Mouse (Mus musculus) stomach, embryonic 14.5 days (tissue): ENCODE results near the gene Fibcd1. TPM values are rescaled to one million over a fixed set of nuclear protein-coding genes. Genes with fewer than 3 reads are reported as not detected.
A peak's percentile ranks its signal among the peaks of the same experiment; 100 is the strongest.

Source experiments
- ATAC-seq: fragments of 200-750 bp; cut with Nextera tagmentation; 2 replicates; pipeline ENCODE4 v1.8.0; 2017; ENCODE audit warnings: low read depth, moderate TSS enrichment; ENCODE audit not compliant: insufficient number of reproducible peaks, insufficient read depth, low FRiP score
- H3K27ac ChIP-seq: fragments of 300-500 bp; sonication (generic); 2 replicates; pipeline ENCODE4 v1.5.1; 2014; ENCODE audit warnings: mild to moderate bottlenecking, low read length, moderate library complexity, mixed read lengths
- H3K27me3 ChIP-seq: fragments of 300-500 bp; sonication (generic); 2 replicates; pipeline ENCODE4 v1.6.1; 2014; ENCODE audit warnings: low read length, control low read depth, mixed read lengths; ENCODE audit not compliant: control insufficient read depth, insufficient read depth
- H3K36me3 ChIP-seq: fragments of 300-500 bp; sonication (generic); 2 replicates; pipeline ENCODE4 v1.6.1; 2014; ENCODE audit warnings: mild to moderate bottlenecking, control low read depth, low read length, moderate library complexity, mixed read lengths; ENCODE audit not compliant: control insufficient read depth, insufficient read depth
- H3K4me1 ChIP-seq: fragments of 300-500 bp; sonication (generic); 2 replicates; pipeline ENCODE4 v1.6.1; 2014; ENCODE audit warnings: low read length, control low read depth, mixed read lengths; ENCODE audit not compliant: control insufficient read depth, insufficient read depth
- H3K4me2 ChIP-seq: fragments of 300-500 bp; sonication (generic); replicated peaks from 2 replicates; pipeline ENCODE4 v1.6.1; 2014; ENCODE audit warnings: low read depth, low read length, control low read depth
- H3K4me3 ChIP-seq: fragments of 300-500 bp; sonication (generic); 2 replicates; pipeline ENCODE4 v1.5.1; 2014; ENCODE audit warnings: low read depth, low read length, control low read depth
- H3K9ac ChIP-seq: fragments of 300-500 bp; sonication (generic); replicated peaks from 2 replicates; pipeline ENCODE4 v1.6.1; 2014; ENCODE audit warnings: low read depth, mild to moderate bottlenecking, control low read depth, low read length, moderate library complexity, mixed read lengths
- H3K9me3 ChIP-seq: fragments of 300-500 bp; sonication (generic); 2 replicates; pipeline ENCODE4 v1.6.1; 2016; ENCODE audit warnings: low read depth, low read length, control low read depth; ENCODE audit not compliant: control insufficient read depth
- WGBS: fragments of 180-500 bp; shearing (Covaris S2); extraction: QIAGEN DNeasy Blood & Tissue Kit; methylation state at CpG from one replicate; pipeline ENCODE4 v1.1.7; 2014; 5-methylcytosine and 5-hydroxymethylcytosine counted together
- polyA plus RNA-seq: library from polyadenylated mRNA; unstranded; fragments of >200 nt; fragmentation: Nextera tagmentation; extraction: Ambion mirVana; gene quantifications from 2 replicates; pipeline ENCODE4 v1.2.1, GENCODE M21; 2014

Fibcd1 gene
- polyA plus RNA-seq, 1 experiment from 2014 or later = not detected

DNA sequence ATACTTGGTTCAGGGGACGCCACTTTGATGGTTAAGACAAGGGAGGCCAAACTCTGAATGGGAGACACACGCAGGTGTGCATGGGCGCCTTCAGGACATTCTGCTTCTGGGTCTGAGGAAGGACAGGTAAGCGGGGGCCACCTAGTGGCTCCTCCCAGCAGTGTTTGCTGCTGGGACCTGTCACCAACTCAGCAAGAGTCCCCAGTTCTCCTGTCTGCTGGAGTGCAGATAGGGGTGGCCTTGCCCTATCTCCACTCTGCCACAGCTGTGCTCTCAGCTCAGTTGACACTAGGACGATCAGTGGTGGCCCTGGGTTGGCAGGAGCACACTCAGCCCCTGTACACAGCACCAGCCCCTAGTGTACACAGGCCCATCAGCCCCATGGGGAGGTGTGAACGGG is 2.1 kb upstream of the Fibcd1 start:
- Histone ChIP-seq H3K9me3 (no peaks in the 10 kb centered on the region), H3K27me3 (peaks cover 30% of the 10 kb centered on the region), H3K4me2 (no peak overlapping the region), H3K36me3 (no peaks in the 10 kb centered on the region), H3K27ac (no peak overlapping the region), H3K4me1 (peaks cover 12% of the 10 kb centered on the region), H3K4me3 (no peak overlapping the region), H3K9ac (no peak overlapping the region)
- 0 out of 2 replicates have a peak, but pooled peaks have one; percentile 34 for ATAC-seq
- 18% methylated on average over 6 of the region's 6 CpGs for WGBS

DNA sequence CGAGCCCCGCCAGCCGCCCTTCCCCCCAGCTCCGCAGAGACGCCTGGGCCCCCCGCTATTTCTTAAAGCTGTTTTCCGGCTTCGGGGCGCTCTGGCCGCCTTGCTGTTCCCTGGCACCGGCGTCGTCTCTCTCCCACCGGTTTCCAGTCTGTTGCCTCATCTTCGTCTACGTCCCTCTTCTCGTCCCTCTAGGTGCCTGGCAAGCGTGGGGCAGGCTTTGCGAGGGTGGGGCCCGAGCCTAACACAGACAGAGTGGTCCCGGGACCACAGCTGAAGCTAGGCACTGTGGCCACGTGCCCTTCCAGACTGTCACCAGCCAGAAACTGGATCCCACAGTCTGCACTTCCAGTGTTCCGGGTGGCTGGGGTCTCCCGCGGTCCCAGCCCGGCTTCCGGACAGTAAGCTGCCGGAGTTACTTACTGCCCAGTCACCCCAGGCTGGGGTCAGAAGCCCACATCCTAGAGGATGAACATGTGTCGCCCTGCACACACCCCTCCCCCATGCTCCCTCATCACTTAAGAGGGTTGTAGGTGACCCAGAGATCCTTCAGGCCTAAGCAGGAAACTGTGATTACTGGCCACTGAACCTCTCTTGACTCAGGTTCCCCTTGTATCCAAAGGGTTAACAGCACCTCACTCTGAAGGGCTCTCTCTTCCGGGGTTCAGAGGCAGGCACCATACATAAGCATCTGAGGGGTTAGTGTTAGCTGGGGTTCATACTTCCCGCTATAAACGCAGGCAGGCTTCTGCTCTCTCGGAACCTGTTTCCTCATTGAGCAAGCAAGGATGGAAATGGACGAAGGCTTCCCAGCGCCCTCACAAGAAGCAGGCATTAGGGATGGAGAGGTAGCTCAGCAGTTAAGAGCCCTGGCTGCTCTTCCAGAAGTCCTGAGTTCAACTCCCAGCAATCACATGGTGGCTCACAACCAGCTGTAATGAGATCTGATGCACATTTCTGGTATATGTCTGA is 1.2 kb upstream of the Fibcd1 start:
- Histone ChIP-seq H3K27me3 (peaks cover 30% of the 10 kb centered on the region), H3K36me3 (no peaks in the 10 kb centered on the region), H3K4me2 (peak overlapping the region; percentile 98), H3K9ac (no peak overlapping the region), H3K4me1 (peaks cover 12% of the 10 kb centered on the region), H3K4me3 (peak overlapping the region; percentile 52), H3K9me3 (no peaks in the 10 kb centered on the region), H3K27ac (no peak overlapping the region)
- 3% methylated on average over 35 of the region's 35 CpGs for WGBS
- no peak for ATAC-seq

- Histone ChIP-seq H3K4me1 (peaks cover 12% of the 10 kb centered on the region), H3K9me3 (no peaks in the 10 kb centered on the region), H3K36me3 (no peaks in the 10 kb centered on the region), H3K4me2 (peak overlapping the region; percentile 98), H3K4me3 (peak overlapping the region; percentile 52), H3K27me3 (peaks cover 30% of the 10 kb centered on the region), H3K9ac (peak overlapping the region; percentile 28; the same call in 1 of the 2 replicates), H3K27ac (no peak overlapping the region)
- no peak; the same call in 1 of the 2 replicates for ATAC-seq
- WGBS = 4% methylated on average over 26 of the region's 26 CpGs
Measured at GRCm38 (mm10) chr2:31845512-31845895, 301 bp downstream of the Fibcd1 start.

DNA sequence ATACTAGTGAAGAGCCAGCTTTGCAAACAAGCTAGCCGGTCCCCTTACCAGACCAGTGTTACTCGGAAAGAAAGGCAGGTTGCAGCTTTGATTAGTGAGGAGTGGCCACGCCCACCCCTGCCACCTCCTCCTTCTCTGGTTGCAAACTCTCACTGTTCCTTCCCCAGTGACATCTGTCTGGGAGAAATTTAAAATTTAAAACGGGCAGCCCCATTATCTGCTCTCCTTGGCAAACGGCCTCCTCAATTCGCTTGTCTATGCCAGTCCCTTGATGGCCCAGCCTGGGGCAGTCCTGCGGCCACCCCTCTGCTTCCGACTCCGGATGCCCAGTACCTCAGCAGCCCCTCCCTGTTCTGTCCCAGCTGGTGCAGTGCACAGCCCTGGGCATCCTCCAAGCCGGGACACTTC is 1.1 kb downstream of the Fibcd1 start:
- H3K4me2 ChIP-seq = no peak overlapping the region
- H3K9ac ChIP-seq = no peak overlapping the region
- H3K27ac ChIP-seq = no peak overlapping the region
- H3K4me3 ChIP-seq = no peak overlapping the region
- peaks cover 30% of the 10 kb centered on the region for H3K27me3 ChIP-seq
- ATAC-seq = no peak
- H3K9me3 ChIP-seq = no peaks in the 10 kb centered on the region
- no peaks in the 10 kb centered on the region for H3K36me3 ChIP-seq
- 6% methylated on average over 10 of the region's 10 CpGs for WGBS
- peaks cover 12% of the 10 kb centered on the region for H3K4me1 ChIP-seq

DNA sequence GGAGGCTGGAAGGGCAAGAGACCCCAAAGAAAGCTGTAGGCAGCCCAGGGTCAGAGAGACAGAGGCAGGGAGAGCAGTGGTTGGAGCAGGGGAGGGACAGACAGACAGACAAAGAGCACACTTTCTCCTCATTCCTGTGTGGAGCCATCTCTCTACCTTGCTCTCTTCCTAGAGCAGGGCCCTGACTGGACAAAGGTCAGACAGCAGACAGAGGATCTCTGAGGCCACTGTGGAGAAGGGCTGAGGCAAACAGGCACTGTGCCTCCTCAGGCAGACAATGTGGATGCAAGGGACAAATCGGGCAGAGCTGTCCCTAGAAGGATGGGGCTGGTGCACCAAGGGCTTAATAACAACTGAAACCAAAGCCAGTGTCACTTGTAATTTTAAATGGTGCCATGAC is 6.9 kb downstream of the Fibcd1 start:
- no peaks in the 10 kb centered on the region for H3K27me3 ChIP-seq
- no peak for ATAC-seq
- H3K36me3 ChIP-seq = no peaks in the 10 kb centered on the region
- no peaks in the 10 kb centered on the region for H3K4me1 ChIP-seq
- no peak overlapping the region for H3K4me3 ChIP-seq
- no peak overlapping the region for H3K9ac ChIP-seq
- H3K4me2 ChIP-seq = no peak overlapping the region
- H3K27ac ChIP-seq = no peak overlapping the region
- H3K9me3 ChIP-seq = no peaks in the 10 kb centered on the region
- 67% methylated on average over 1 of the region's 1 CpGs for WGBS

GRCm38 (mm10) chr2:31836985-31837384 is 8.8 kb downstream of the Fibcd1 start:
- no peak overlapping the region for H3K27ac ChIP-seq
- H3K9me3 ChIP-seq = no peaks in the 10 kb centered on the region
- no peaks in the 10 kb centered on the region for H3K36me3 ChIP-seq
- H3K4me1 ChIP-seq = no peaks in the 10 kb centered on the region
- no peak overlapping the region for H3K4me2 ChIP-seq
- H3K4me3 ChIP-seq = no peak overlapping the region
- H3K27me3 ChIP-seq = no peaks in the 10 kb centered on the region
- ATAC-seq = no peak
- H3K9ac ChIP-seq = no peak overlapping the region
- 32% methylated on average over 6 of the region's 6 CpGs for WGBS

- H3K36me3 ChIP-seq = no peaks in the 10 kb centered on the region
- no peaks in the 10 kb centered on the region for H3K4me1 ChIP-seq
- H3K4me2 ChIP-seq = no peak overlapping the region
- no peaks in the 10 kb centered on the region for H3K9me3 ChIP-seq
- no peak overlapping the region for H3K9ac ChIP-seq
- 71% methylated on average over 10 of the region's 10 CpGs for WGBS
- no peak overlapping the region for H3K27ac ChIP-seq
- no peak overlapping the region for H3K4me3 ChIP-seq
- H3K27me3 ChIP-seq = no peaks in the 10 kb centered on the region
- ATAC-seq = no peak
Measured at GRCm38 (mm10) chr2:31836091-31836490, 9.7 kb downstream of the Fibcd1 start.

- Histone ChIP-seq H3K4me1 (0 out of 2 replicates have a peak, but pooled peaks cover 4% of the 10 kb centered on the region), H3K27me3 (no peaks in the 10 kb centered on the region), H3K4me2 (no peak overlapping the region), H3K27ac (no peak overlapping the region), H3K4me3 (no peak overlapping the region), H3K36me3 (no peaks in the 10 kb centered on the region), H3K9ac (no peak overlapping the region), H3K9me3 (no peaks in the 10 kb centered on the region)
- no peak for ATAC-seq
- 12% methylated on average over 4 of the region's 4 CpGs for WGBS
Measured at GRCm38 (mm10) chr2:31828311-31828825, 17.4 kb downstream of the Fibcd1 start.
